Mouse (Mus musculus) thymus, adult 2 months (tissue): ENCODE data around the gene Disp1.

Experiments used
- CTCF ChIP-seq: fragments of 200-500 bp; IDR thresholded peaks from 2 replicates; pipeline ENCODE4 v1.5.1; 2012; ENCODE audit warnings: mild to moderate bottlenecking, control low read depth, low read length, moderate library complexity, borderline replicate concordance; ENCODE audit not compliant: control insufficient read depth, poor library complexity, insufficient read depth; ENCODE audit errors: extremely low read depth
- POLR2A ChIP-seq: fragments of 200-500 bp; IDR thresholded peaks from 2 replicates; pipeline ENCODE4 v1.6.1; 2012; ENCODE audit warnings: mild to moderate bottlenecking, low read length, control low read depth, moderate library complexity; ENCODE audit not compliant: control insufficient read depth, poor library complexity, insufficient read depth; ENCODE audit errors: extremely low read depth

DNA sequence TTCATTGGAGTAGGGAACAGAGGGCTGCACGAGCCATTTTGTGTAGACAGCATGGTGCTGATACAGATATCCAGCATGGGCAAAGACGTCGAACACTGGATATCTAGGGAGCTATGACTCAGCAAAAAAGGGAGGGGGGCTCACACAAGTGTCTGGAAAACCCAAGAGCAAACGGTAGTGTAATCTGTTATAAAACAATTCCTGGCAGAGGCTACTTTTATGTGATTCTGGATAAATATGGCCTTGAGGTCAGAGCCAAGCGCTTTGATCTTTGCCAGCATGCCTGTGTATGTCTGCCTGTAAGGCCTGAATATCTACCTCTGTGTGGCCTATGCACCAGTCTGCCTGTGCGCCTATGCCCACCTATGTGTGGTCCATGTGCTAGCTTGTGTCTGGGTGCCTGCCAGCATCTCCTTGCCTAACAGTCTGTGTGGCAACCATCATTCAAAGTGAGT, 8.5 kb downstream of the Disp1 start:
- TF ChIP-seq CTCF (no peak), POLR2A (no peak)
